Mouse (Mus musculus) heart, postnatal 25 days (tissue): Measurements from ENCODE around the gene Lsamp. TPM values are rescaled to one million over a fixed set of nuclear protein-coding genes. Genes with fewer than 3 reads are reported as not detected.

Experiments
- DNase-seq: peaks from one replicate; pipeline ENCODE4 v3.0.0; 2022; ENCODE audit warnings: low spot score
- intact Hi-C: fragments of 180-260 bp; cut with DNase I; formaldehyde crosslinking; loops from one replicate; pipeline ENCODE4 v1.15.1; 2025
- total RNA-seq, 2 experiments: library from RNA; stranded (reverse); gene quantifications; 2 replicates each; pipeline ENCODE4 v1.2.3; 2021

The Lsamp gene
- total RNA-seq, 2 experiments from 2014 or later: 1.5 to 1.8 TPM

- intact Hi-C loops: no loop called here
- DNase-seq: no peak
Measured at GRCm38 (mm10) chr16:40627159-40627558, 643.0 kb downstream of the Lsamp start.

DNA sequence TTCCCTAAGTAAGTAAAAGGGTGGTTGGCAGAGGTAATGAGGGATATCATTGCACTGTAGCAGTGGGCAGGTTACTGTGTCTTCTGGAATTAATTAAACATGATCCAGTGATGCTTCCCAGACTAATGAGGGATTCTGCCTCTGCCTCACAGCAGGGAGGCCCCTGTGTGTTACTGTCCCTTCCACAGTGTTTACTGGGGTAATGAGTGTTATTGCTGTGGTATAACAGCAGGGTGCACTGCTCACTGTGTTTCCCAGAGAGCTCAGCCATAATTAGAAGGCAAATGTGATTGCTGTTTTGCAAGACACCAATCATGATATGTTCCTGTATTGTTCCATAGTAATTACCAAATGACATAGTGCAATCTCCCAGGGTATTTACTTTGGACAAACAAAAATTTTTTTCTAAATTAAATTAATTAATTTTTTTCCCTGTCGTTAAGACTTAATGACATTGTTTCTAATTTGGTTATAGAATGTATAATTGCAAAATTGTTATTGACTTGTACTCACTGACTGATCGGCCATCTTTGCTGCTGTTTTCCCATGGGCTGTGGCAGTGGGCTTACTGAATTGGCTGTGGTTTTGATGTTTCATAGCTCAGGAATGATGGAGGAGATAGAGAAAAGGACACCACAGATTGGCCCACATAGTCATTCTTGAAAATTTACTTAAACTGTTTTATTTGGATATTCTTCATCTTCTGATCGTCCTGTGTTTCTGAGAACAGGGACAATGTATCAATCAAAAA lies 655.6 kb downstream of the Lsamp start:
- no peak for DNase-seq
- intact Hi-C loops: loop anchor here (5.0 kb wide), 1 partner anchor 328 kb away; no protein-coding TSS in a partner anchor

DNA sequence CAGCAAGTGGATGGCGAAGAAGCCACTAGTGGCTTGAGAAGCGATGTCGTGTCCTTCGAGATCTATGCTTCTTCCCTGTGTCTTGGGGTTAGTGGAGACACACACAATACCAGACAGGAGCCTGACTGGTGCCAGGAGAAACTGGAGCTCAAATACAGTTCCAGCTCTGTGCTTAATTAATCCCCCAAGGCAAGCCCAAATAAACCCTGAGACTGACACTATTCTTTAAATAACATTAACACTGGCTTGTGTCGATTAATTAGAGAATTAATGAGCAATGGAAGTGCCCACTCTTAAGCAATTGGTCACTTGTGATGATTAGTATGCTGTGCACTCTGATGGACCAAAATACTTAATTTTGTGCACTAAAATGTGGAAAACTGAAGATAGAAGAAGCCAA lies 668.6 kb downstream of the Lsamp start:
- intact Hi-C loops: no loop called here

DNA sequence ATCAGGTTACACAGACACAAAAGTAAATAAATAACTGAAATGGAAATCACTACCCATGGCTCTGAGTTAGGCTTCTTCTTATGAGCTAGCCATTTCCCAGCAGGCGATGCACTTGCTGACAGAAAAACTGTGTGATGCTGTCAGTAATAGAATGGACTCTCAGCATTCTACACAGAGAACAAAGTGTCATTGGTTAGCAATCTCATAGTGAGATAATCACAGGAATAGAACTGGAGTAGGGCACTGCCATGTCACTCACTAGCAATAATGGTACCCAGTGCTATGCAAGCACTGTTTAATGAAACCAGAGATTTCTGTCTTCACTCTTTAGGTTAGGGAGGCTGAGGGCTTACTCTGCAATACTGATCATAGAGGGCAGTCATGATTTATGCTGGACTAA lies 669.3 kb downstream of the Lsamp start:
- intact Hi-C loops: no loop called here
- no peak for DNase-seq

More for the DNA sequence above, 668.6 kb downstream of the Lsamp start:
- no peak for DNase-seq

GRCm38 (mm10) chr16:40656347-40656746 lies 672.2 kb downstream of the Lsamp start:
- intact Hi-C loops: no loop called here
- no peak for DNase-seq

DNA sequence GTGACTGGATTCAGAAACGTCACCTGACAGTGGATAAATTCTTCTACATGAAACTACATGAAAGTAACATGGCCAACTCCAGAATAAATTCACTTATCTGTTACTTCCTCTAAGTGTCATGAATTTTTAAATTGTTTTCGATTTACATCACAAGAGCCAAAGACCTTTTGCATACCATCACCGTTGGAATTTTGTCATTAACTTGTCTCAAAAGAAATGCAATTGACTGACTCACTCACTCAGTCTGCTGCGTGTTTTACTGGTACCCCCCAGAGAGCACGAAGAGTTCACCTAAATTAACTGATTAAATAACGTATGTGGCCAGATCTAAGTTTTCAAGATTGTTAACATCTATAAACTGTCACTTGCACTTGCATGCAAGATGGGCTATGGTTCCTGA lies 672.7 kb downstream of the Lsamp start:
- DNase-seq: no peak
- intact Hi-C loops: no loop called here

GRCm38 (mm10) chr16:40685531-40685930 lies 701.4 kb downstream of the Lsamp start:
- DNase-seq: no peak
- intact Hi-C loops: no loop called here

DNA sequence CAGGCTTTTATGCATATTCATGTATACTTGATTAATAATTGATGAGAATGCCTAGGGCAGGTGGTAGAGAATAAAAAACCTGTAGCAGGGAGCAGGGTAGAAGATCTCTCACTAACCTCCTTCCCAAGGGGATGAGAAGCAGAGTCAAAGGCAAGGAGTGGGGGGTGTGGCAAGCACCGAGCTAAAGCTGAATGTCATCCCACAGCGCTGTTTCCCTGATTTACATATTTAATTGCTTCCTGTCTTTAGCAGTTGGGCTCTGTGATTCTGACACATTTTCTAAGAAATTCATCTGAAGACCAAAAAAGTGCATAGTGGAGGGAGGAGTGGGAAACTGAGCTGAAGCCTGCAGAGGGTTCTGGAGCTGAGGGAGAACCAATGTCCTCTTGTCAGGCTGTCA lies 708.1 kb downstream of the Lsamp start:
- DNase-seq: no peak
- intact Hi-C loops: no loop called here

- intact Hi-C loops: no loop called here
- no peak for DNase-seq
Measured at GRCm38 (mm10) chr16:40697253-40697652, 713.1 kb downstream of the Lsamp start.

DNA sequence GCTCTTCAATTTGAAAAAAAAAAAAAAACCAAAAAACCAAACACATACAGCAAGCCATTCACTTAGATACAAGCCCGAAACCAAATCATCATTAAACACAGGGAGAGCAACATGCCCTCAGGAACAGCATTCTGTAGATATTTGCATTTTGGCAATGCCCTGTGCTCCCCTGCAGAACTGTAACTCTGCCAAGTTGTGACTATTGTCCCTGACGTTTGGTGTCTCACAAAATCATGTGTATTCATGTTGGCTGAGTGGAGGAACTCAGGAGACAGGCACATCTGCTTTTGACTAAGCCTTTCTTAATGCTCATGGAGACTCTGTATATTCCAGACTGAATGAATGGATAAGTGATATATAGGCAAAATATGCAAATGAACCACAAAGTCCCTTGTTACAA lies 724.4 kb downstream of the Lsamp start:
- DNase-seq: no peak
- intact Hi-C loops: no loop called here

GRCm38 (mm10) chr16:40709574-40709973 lies 725.4 kb downstream of the Lsamp start:
- no peak for DNase-seq
- intact Hi-C loops: no loop called here

DNA sequence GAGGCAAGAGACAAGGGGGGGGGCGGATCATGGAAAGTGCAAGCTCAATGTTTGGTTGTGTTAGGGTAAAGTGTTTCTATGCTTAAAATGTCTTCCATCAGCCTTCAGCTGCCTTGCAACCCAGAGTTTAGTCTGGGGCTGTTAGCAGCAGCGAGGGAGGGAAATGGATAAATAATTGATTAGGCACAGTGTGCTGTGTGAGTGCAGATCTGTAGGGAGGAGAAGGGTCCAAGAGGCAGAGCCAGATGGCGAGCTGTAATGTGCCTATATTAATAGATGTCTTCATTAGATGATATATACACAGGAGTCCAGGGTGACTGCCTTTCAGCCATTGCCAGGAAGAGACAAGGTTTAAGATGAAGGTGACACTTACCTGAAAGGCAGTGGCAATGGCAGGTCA lies 725.9 kb downstream of the Lsamp start:
- no peak for DNase-seq
- intact Hi-C loops: no loop called here

DNA sequence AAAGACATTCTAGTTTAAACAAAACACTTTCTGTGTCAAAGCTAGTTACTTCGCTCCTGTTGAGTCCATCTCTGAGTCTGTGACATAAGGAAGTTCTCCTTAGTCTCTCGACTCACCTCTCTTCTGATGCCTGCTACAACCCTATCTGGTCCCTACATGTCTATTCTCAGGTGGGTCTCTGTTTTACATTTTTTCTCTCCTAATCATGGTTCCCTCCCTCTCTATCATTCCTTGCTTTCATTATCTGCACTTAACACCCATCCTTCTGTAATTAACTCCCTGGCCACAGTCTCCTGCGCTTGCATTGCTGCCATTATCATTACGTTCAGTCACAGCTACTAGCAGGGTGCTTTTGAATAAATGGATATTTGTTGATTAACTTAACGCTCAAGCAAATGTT lies 726.3 kb downstream of the Lsamp start:
- no peak for DNase-seq
- intact Hi-C loops: no loop called here

DNA sequence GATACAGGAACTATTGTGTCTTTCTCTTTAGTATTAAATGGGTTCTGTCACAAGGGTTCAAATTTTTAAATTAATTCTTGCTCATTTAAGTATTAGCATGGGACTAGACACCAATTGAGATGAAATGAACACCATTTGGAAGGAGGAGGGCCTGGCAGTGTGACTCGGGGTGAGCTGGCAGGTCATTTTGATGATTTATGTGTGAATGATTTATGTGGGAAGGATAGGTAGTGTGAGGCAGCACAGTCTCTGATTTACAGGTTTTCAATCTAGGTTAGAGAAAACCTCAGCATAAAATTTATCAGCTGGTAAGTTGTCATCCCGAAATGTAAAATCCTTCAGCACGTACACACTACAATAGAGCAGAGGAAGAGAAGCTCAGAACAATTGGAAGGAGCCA lies 729.6 kb downstream of the Lsamp start:
- no peak for DNase-seq

GRCm38 (mm10) chr16:40739015-40739414 lies 754.9 kb downstream of the Lsamp start:
- no peak for DNase-seq
- intact Hi-C loops: no loop called here

More for the DNA sequence above, 729.6 kb downstream of the Lsamp start:
- intact Hi-C loops: no loop called here

DNA sequence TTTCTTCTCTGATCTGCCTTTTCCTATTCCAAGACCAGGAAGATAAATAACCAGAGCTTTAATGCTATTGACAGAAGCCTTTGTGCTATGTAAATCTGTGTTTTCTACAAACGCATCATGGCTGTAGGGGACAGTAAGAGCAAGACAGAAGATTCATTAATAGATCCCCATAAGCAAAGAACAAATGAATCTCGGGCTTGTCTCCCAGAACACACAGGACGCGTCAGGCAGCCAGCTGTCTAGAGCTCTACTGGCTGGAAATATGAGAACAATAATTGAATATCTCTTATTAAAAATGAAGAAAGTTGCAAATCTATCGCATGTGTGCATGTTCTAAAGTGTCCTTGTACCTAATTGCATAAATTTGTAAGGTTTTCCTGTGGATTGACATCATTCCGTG lies 755.6 kb downstream of the Lsamp start:
- DNase-seq: no peak

GRCm38 (mm10) chr16:40740273-40740672 lies 756.1 kb downstream of the Lsamp start:
- intact Hi-C loops: no loop called here
- DNase-seq: no peak

More for the DNA sequence above, 755.6 kb downstream of the Lsamp start:
- intact Hi-C loops: no loop called here

- no peak for DNase-seq
- intact Hi-C loops: no loop called here
Measured at GRCm38 (mm10) chr16:40827191-40827590, 843.0 kb downstream of the Lsamp start.

GRCm38 (mm10) chr16:40831536-40831935 lies 847.4 kb downstream of the Lsamp start:
- intact Hi-C loops: no loop called here
- no peak for DNase-seq

DNA sequence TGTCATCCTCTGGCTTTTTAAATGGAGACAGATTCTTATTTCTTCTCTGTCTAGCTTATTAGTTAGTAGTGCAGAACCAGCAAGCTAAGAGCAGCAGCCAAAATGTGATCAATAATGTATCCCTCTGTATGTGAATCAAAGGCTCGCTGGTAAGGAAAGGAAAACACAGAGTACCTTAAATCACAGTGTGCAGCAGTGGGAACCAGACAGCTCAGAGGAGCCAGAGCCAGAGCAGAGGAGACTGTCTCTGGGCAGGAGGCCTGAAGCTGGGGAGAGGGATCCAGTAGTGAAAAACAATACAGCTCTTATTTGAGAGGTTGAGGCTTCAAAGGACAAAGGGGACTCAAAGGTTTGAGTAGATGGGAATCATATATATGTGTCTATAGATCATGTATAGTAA lies 857.6 kb downstream of the Lsamp start:
- intact Hi-C loops: no loop called here

DNA sequence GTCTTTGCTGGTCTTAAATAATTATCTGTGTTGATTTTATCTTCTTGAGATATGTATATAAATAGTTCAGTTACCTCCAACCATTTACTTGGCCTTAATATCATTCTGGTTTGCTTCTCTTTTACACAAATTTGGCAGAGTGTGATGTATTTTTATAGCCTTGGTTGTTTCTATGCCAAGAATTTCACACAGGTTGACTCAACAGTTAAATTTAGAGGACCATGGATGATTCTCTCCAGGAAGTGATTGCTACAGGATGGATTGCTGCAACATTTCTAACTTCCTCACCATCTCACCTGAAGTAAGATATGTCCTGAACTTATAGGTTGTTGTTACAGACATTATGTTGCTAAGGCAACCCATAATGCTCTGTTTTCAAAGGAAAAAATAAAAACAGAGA lies 882.6 kb downstream of the Lsamp start:
- intact Hi-C loops: no loop called here
- no peak for DNase-seq

More for the DNA sequence above, 857.6 kb downstream of the Lsamp start:
- no peak for DNase-seq

DNA sequence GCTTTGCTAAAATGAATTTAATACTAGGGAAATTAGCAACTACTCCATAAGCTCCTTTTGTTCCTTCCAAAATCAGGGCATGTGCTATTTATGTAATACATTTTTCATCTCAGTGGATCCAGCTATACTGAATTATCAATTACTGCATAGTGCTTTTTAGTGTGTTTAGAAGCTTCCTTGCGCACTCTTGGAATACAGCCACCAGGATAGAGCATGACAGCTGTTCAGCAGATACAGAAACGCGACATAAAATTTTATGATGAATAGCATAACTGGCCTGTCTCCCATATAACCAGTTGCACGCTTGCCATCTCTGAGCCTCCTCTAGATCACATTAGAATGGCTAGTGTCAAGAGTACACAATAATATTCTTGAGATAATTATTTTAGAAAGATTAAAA lies 894.1 kb downstream of the Lsamp start:
- no peak for DNase-seq
- intact Hi-C loops: no loop called here
